Mouse (Mus musculus) embryonic stem cell, embryonic (primary cell): ENCODE data around the gene Add3.

ENCODE experiments used
- CTCF ChIA-PET, 4 experiments: fragments of 300-600 bp in 2 of 4; fragments of 350-600 bp in 2 of 4; sonication (Branson Sonifier 250); formaldehyde crosslinking; loops; one replicate each; lab custom pipeline; 2022; ENCODE audit warnings: inconsistent platforms in 2 of 4; lab: Charles Lee
- POLR2A ChIA-PET, 4 experiments: fragments of 300-600 bp in 2 of 4; fragments of 350-600 bp in 2 of 4; sonication (Branson Sonifier 250); formaldehyde crosslinking; loops; one replicate each; lab custom pipeline; 2022; ENCODE audit warnings: antibody characterized with exemption in 4 of 4, inconsistent platforms in 1 of 4; lab: Charles Lee

Gene Add3

GRCm38 (mm10) chr19:53196961-53197360 lies 56.7 kb downstream of the Add3 start:
- ChIA-PET POLR2A (interaction anchor here in 1 of 4 experiments (1.9 kb wide), 1 partner anchor 17 kb away, joined by 4 read pairs; no protein-coding TSS in a partner anchor), CTCF (no interaction called here)

GRCm38 (mm10) chr19:53197766-53198165 lies 57.5 kb downstream of the Add3 start:
- CTCF ChIA-PET = interaction anchor here in 1 of 4 experiments (0.5 kb wide), 1 partner anchor 174 kb away, joined by 4 read pairs; no protein-coding TSS in a partner anchor
- POLR2A ChIA-PET = no interaction called here

GRCm38 (mm10) chr19:53198706-53199572 lies 58.7 kb downstream of the Add3 start:
- POLR2A ChIA-PET = interaction anchor here in 1 of 4 experiments (1.0 to 1.6 kb wide), 4 partner anchors 10 to 17 kb away, joined by 3 to 4 read pairs (median 4); no protein-coding TSS in a partner anchor
- CTCF ChIA-PET = interaction anchor here in 1 of 4 experiments (0.7 kb wide), 1 partner anchor 390 kb away, joined by 3 read pairs; the partner anchor contains the start of gene Nutf2-ps1

- ChIA-PET POLR2A (interaction anchor here in 1 of 4 experiments (1.0 to 1.6 kb wide), 5 partner anchors 10 to 44 kb away, joined by 3 to 4 read pairs (median 4); no protein-coding TSS in a partner anchor), CTCF (interaction anchor here in 1 of 4 experiments (0.6 to 0.7 kb wide), 2 partner anchors 148 to 389 kb away, joined by 3 to 5 read pairs; partner anchors contain the start of gene Nutf2-ps1)
These were observed 59.5 kb downstream of the Add3 start for GRCm38 (mm10) chr19:53199711-53200110.

GRCm38 (mm10) chr19:53202116-53202515 lies 61.9 kb downstream of the Add3 start:
- ChIA-PET CTCF (no interaction called here), POLR2A (no interaction called here)

- CTCF ChIA-PET = no interaction called here
These were observed 66.7 kb downstream of the Add3 start for GRCm38 (mm10) chr19:53206986-53207385.

GRCm38 (mm10) chr19:53208830-53209229 lies 68.6 kb downstream of the Add3 start:
- CTCF ChIA-PET = no interaction called here

More at GRCm38 (mm10) chr19:53206986-53207385, 66.7 kb downstream of the Add3 start:
- POLR2A ChIA-PET = interaction anchor here in 1 of 4 experiments (1.0 to 1.8 kb wide), 2 partner anchors 12 to 31 kb away, joined by 3 to 4 read pairs; no protein-coding TSS in a partner anchor

GRCm38 (mm10) chr19:53210251-53210650 lies 70.0 kb downstream of the Add3 start:
- ChIA-PET CTCF (interaction anchor here in 3 of 4 experiments (0.6 to 0.7 kb wide), 3 partner anchors 35 to 74 kb away, joined by 3 to 4 read pairs (median 3); no protein-coding TSS in a partner anchor), POLR2A (interaction anchor here in 2 of 4 experiments (0.6 to 1.6 kb wide), 3 partner anchors 16 to 1630 kb away, joined by 3 to 4 read pairs (median 3); no protein-coding TSS in a partner anchor)

More at GRCm38 (mm10) chr19:53208830-53209229, 68.6 kb downstream of the Add3 start:
- POLR2A ChIA-PET = interaction anchor here in 1 of 4 experiments (1.1 to 1.4 kb wide), 2 partner anchors 67 to 157 kb away, joined by 3 read pairs; no protein-coding TSS in a partner anchor

- CTCF ChIA-PET = interaction anchor here in 1 of 4 experiments (1.1 kb wide), 1 partner anchor 32 kb away, joined by 3 read pairs; no protein-coding TSS in a partner anchor
- POLR2A ChIA-PET = interaction anchor here in 2 of 4 experiments (0.9 to 1.6 kb wide), 3 partner anchors 11 to 68 kb away, joined by 3 to 4 read pairs (median 3); no protein-coding TSS in a partner anchor
These were observed 75.1 kb downstream of the Add3 start for GRCm38 (mm10) chr19:53215352-53215751.

- POLR2A ChIA-PET = interaction anchor here in 2 of 4 experiments (0.8 to 2.1 kb wide), 8 partner anchors 10 to 231 kb away, joined by 3 to 14 read pairs (median 4); no protein-coding TSS in a partner anchor
- CTCF ChIA-PET = interaction anchor here in 1 of 4 experiments (0.5 kb wide), 1 partner anchor 64 kb away, joined by 4 read pairs; no protein-coding TSS in a partner anchor
These were observed 76.7 kb downstream of the Add3 start for GRCm38 (mm10) chr19:53216761-53217538.

- CTCF ChIA-PET = no interaction called here
These were observed 77.6 kb downstream of the Add3 start for GRCm38 (mm10) chr19:53217837-53218236.

GRCm38 (mm10) chr19:53219305-53219704 lies 79.1 kb downstream of the Add3 start:
- CTCF ChIA-PET = no interaction called here
- POLR2A ChIA-PET = interaction anchor here in 1 of 4 experiments (0.7 to 1.4 kb wide), 2 partner anchors 12 to 197 kb away, joined by 3 read pairs; no protein-coding TSS in a partner anchor

More at GRCm38 (mm10) chr19:53217837-53218236, 77.6 kb downstream of the Add3 start:
- POLR2A ChIA-PET = interaction anchor here in 2 of 4 experiments (1.1 to 2.1 kb wide), 3 partner anchors 23 to 76 kb away, joined by 3 to 14 read pairs (median 4); no protein-coding TSS in a partner anchor

GRCm38 (mm10) chr19:53221186-53221585 lies 80.9 kb downstream of the Add3 start:
- CTCF ChIA-PET = no interaction called here
- POLR2A ChIA-PET = no interaction called here

- ChIA-PET POLR2A (interaction anchor here in 2 of 4 experiments (1.2 to 3.7 kb wide), 4 partner anchors 15 to 203 kb away, joined by 3 to 11 read pairs (median 3); no protein-coding TSS in a partner anchor), CTCF (interaction anchor here in 1 of 4 experiments (0.7 kb wide), 1 partner anchor 44 kb away, joined by 3 read pairs; no protein-coding TSS in a partner anchor)
These were observed 85.2 kb downstream of the Add3 start for GRCm38 (mm10) chr19:53225249-53226070.

GRCm38 (mm10) chr19:53226651-53227050 lies 86.4 kb downstream of the Add3 start:
- ChIA-PET CTCF (no interaction called here), POLR2A (interaction anchor here in 2 of 4 experiments (0.9 to 3.7 kb wide), 9 partner anchors 10 to 201 kb away, joined by 3 to 11 read pairs (median 3); no protein-coding TSS in a partner anchor)

GRCm38 (mm10) chr19:53228064-53228794 lies 88.0 kb downstream of the Add3 start:
- CTCF ChIA-PET = no interaction called here
- POLR2A ChIA-PET = interaction anchor here in 1 of 4 experiments (2.3 to 3.7 kb wide), 2 partner anchors 12 to 86 kb away, joined by 8 to 11 read pairs; no protein-coding TSS in a partner anchor
